Mouse (Mus musculus) liver, embryonic 14.5 days (tissue): Measurements from ENCODE around the gene Med18. TPM values are rescaled to one million over a fixed set of nuclear protein-coding genes. Genes with fewer than 3 reads are reported as not detected.
"Not testable (repeated sequence)": the region's sequence is repeated elsewhere in the genome, so short reads cannot be mapped to it uniquely, and the experiment has no call there.

Experiments used
- ATAC-seq: fragments of 200-750 bp; cut with Nextera tagmentation; 2 replicates; pipeline ENCODE4 v1.8.0; 2017; ENCODE audit warnings: moderate number of reproducible peaks, mild to moderate bottlenecking, moderate library complexity; ENCODE audit not compliant: insufficient read depth
- DNase-seq, 3 experiments: peaks; one replicate each; pipeline ENCODE4 v3.0.0-alpha.2; 2012 to 2013; ENCODE audit warnings: low read depth in 3 of 3, low spot score in 3 of 3
- H3K27ac ChIP-seq: fragments of 300-500 bp; sonication (generic); 2 replicates; pipeline ENCODE4 v1.5.1; 2014; ENCODE audit warnings: moderate library complexity, mild to moderate bottlenecking, control low read depth, inconsistent platforms
- H3K27me3 ChIP-seq: fragments of 300-500 bp; sonication (generic); 2 replicates; pipeline ENCODE4 v1.6.1; 2014; ENCODE audit warnings: mild to moderate bottlenecking, low read length, moderate library complexity; ENCODE audit not compliant: control insufficient read depth, insufficient read depth
- H3K36me3 ChIP-seq: fragments of 300-500 bp; sonication (generic); replicated peaks from 2 replicates; pipeline ENCODE4 v1.6.1; 2014; ENCODE audit warnings: low read depth; ENCODE audit not compliant: control insufficient read depth, insufficient read depth
- H3K4me1 ChIP-seq, 2 experiments: fragments of 200-500 bp in 1 of 2; fragments of 300-500 bp in 1 of 2; sonication (generic) in 1 of 2; replicated peaks; 2 replicates each; pipeline ENCODE4 v1.6.1; 2012 to 2014; ENCODE audit warnings: antibody characterized with exemption in 1 of 2, inconsistent platforms in 1 of 2, low read length in 1 of 2; ENCODE audit not compliant: control insufficient read depth in 2 of 2, insufficient read depth in 2 of 2
- H3K4me2 ChIP-seq: fragments of 300-500 bp; sonication (generic); 2 replicates; pipeline ENCODE4 v1.6.1; 2014; ENCODE audit warnings: low read depth, mild to moderate bottlenecking, control low read depth, moderate library complexity
- H3K4me3 ChIP-seq, 2 experiments: fragments of 200-500 bp in 1 of 2; fragments of 300-500 bp in 1 of 2; sonication (generic) in 1 of 2; 2 replicates each; pipeline ENCODE4 v1.5.1; 2012 to 2014; ENCODE audit warnings: low read depth in 2 of 2, low read length in 2 of 2, mild to moderate bottlenecking in 2 of 2, control low read depth in 1 of 2, inconsistent platforms in 1 of 2, moderate library complexity in 1 of 2; ENCODE audit not compliant: insufficient read depth in 1 of 2
- H3K9ac ChIP-seq: fragments of 300-500 bp; sonication (generic); replicated peaks from 2 replicates; pipeline ENCODE4 v1.6.1; 2014; ENCODE audit warnings: mild to moderate bottlenecking, control low read depth, moderate library complexity
- H3K9me3 ChIP-seq: fragments of 300-500 bp; sonication (generic); 2 replicates; pipeline ENCODE4 v1.6.1; 2016; ENCODE audit warnings: low read length, mixed read lengths; ENCODE audit not compliant: control insufficient read depth
- CTCF ChIP-seq: IDR thresholded peaks from 2 replicates; pipeline ENCODE4 v1.5.1; 2016; ENCODE audit warnings: antibody characterized with exemption, low read depth, control low read depth
- EP300 ChIP-seq: IDR thresholded peaks from 2 replicates; pipeline ENCODE4 v1.6.1; 2016; ENCODE audit warnings: antibody characterized with exemption, low read depth
- WGBS: fragments of 180-500 bp; shearing (Covaris S2); extraction: QIAGEN DNeasy Blood & Tissue Kit; methylation state at CpG from one replicate; pipeline ENCODE4 v1.1.7; 2014; ENCODE audit not compliant: insufficient replicate concordance; 5-methylcytosine and 5-hydroxymethylcytosine counted together
- polyA plus RNA-seq, 2 experiments: library from polyadenylated mRNA; depleted of rRNA in 1 of 2; stranded (reverse) in 1 of 2; unstranded in 1 of 2; fragments of >200 nt; fragmentation: Nextera tagmentation in 1 of 2; extraction: Ambion mirVana in 1 of 2; gene quantifications; 2 replicates each; pipeline versions ENCODE4 v1.2.1 to v1.2.3; 2012 to 2014

Med18 gene
- polyA plus RNA-seq, 2 experiments: 3.4 to 4.3 TPM

- peaks cover 0 to 4% of the 10 kb centered on the region in 2 experiments; a peak in 1 of 4 replicates for H3K4me1 ChIP-seq
- H3K36me3 ChIP-seq: no peaks in the 10 kb centered on the region
- WGBS: 64% methylated on average over 13 of the region's 13 CpGs
- H3K9ac ChIP-seq: no peak overlapping the region
- H3K27ac ChIP-seq: no peak overlapping the region
- ATAC-seq (no peak), DNase-seq (no peak)
- no peaks in the 10 kb centered on the region for H3K27me3 ChIP-seq
- no peak for TF ChIP-seq CTCF
- TF ChIP-seq EP300: no peak
- H3K9me3 ChIP-seq: no peaks in the 10 kb centered on the region
- no peak overlapping the region for H3K4me3 ChIP-seq
- no peak overlapping the region for H3K4me2 ChIP-seq
These were observed 19.4 kb upstream of the Med18 start for GRCm38 (mm10) chr4:132482956-132483608.

GRCm38 (mm10) chr4:132482104-132482503 is 18.4 kb upstream of the Med18 start:
- not testable (repeated sequence) for H3K27ac ChIP-seq, H3K4me3 ChIP-seq, H3K9me3 ChIP-seq, H3K4me1 ChIP-seq, H3K9ac ChIP-seq, H3K27me3 ChIP-seq, H3K4me2 ChIP-seq, ATAC-seq, H3K36me3 ChIP-seq, DNase-seq
- WGBS: 49% methylated on average over 3 of the region's 3 CpGs

- H3K36me3 ChIP-seq: no peaks in the 10 kb centered on the region
- WGBS: 86% methylated on average over 8 of the region's 8 CpGs
- no peak overlapping the region for H3K27ac ChIP-seq
- H3K4me3 ChIP-seq: no peak overlapping the region
- no peaks in the 10 kb centered on the region for H3K9me3 ChIP-seq
- H3K27me3 ChIP-seq: no peaks in the 10 kb centered on the region
- peaks cover 0 to 5% of the 10 kb centered on the region in 2 experiments; a peak in 3 of 4 replicates for H3K4me1 ChIP-seq
- DNase-seq (no peak), ATAC-seq (no peak)
- TF ChIP-seq EP300: no peak
- TF ChIP-seq CTCF: no peak
- no peak overlapping the region for H3K4me2 ChIP-seq
- no peak overlapping the region for H3K9ac ChIP-seq
These were observed 14.1 kb upstream of the Med18 start for GRCm38 (mm10) chr4:132477833-132478232.

GRCm38 (mm10) chr4:132475895-132476878 is 12.5 kb upstream of the Med18 start:
- no peak for ATAC-seq
- no peaks in the 10 kb centered on the region for H3K9me3 ChIP-seq
- TF ChIP-seq CTCF (no peak), EP300 (no peak)
- no peak overlapping the region for H3K27ac ChIP-seq
- no peak overlapping the region for H3K4me2 ChIP-seq
- peaks cover 0 to 5% of the 10 kb centered on the region in 2 experiments; a peak in 3 of 4 replicates for H3K4me1 ChIP-seq
- 49% methylated on average over 13 of the region's 13 CpGs for WGBS
- H3K36me3 ChIP-seq: no peaks in the 10 kb centered on the region
- H3K9ac ChIP-seq: no peak overlapping the region
- no peaks in the 10 kb centered on the region for H3K27me3 ChIP-seq
- DNase-seq: no peak
- no peak overlapping the region for H3K4me3 ChIP-seq

GRCm38 (mm10) chr4:132474631-132475030 is 10.9 kb upstream of the Med18 start:
- DNase-seq: no peak
- H3K4me2 ChIP-seq: no peak overlapping the region
- no peak for ATAC-seq
- no peaks in the 10 kb centered on the region for H3K9me3 ChIP-seq
- 72% methylated on average over 4 of the region's 4 CpGs for WGBS
- H3K27ac ChIP-seq: no peak overlapping the region; the same call in 1 of the 2 replicates
- H3K4me1 ChIP-seq: peaks cover 0 to 13% of the 10 kb centered on the region in 2 experiments; a peak in 3 of 4 replicates
- H3K9ac ChIP-seq: no peak overlapping the region
- H3K27me3 ChIP-seq: no peaks in the 10 kb centered on the region
- no peak overlapping the region for H3K4me3 ChIP-seq
- no peaks in the 10 kb centered on the region for H3K36me3 ChIP-seq
- TF ChIP-seq EP300 (no peak), CTCF (0 out of 2 replicates have a peak, but pooled peaks have one; percentile 8)
